Mouse (Mus musculus) ZHBTc4 (cell line): ENCODE measurements around the gene Scgb1c1.
A peak's percentile ranks its signal among the peaks of the same experiment; 100 is the strongest.
"Not testable (repeated sequence)": the region's sequence is repeated elsewhere in the genome, so short reads cannot be mapped to it uniquely, and the experiment has no call there.

ENCODE experiments used
- DNase-seq: peaks from one replicate; pipeline ENCODE4 v3.0.0-alpha.2; 2011; ENCODE audit warnings: low read depth, low spot score

Scgb1c1 gene

DNA sequence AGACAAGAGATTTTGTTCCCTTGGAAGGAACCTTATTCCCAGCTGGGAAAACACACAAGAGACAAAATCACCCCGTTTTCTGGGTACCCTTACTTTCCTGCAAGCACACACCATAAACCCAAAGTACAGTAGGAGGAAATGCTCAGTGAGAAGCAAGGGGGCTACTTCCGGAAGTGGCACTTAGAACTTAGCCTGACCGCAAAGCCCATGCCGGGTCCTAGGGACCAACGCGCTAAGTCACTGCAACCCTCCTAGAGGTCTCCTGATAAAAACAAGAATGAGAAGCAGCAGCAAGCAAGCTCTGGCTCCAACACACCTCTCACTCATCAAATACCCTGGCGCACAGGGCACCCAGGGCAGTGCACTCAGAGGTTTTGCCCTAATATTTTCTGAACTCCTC lies 34.0 kb downstream of the Scgb1c1 start:
- no peak for DNase-seq

DNA sequence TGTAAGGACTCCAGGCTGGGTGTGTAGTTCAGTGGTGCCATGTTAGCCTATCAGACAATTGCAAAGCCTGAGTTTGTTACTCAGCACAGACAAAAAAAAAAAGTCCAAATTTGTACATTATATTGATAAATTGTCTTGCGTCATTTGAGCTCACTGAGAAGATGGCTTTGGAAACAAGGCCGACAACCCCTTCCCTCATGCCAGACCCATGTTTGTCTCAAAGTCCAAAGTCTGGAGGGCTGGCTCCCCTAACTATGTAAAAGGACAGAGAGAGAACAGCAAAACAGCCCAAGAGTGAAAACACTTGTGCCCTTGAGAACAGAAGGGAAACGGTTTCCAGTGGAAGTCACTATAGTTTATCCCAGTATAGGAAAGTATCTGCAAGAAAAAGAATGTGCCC lies 35.1 kb downstream of the Scgb1c1 start:
- DNase-seq, result no peak

DNA sequence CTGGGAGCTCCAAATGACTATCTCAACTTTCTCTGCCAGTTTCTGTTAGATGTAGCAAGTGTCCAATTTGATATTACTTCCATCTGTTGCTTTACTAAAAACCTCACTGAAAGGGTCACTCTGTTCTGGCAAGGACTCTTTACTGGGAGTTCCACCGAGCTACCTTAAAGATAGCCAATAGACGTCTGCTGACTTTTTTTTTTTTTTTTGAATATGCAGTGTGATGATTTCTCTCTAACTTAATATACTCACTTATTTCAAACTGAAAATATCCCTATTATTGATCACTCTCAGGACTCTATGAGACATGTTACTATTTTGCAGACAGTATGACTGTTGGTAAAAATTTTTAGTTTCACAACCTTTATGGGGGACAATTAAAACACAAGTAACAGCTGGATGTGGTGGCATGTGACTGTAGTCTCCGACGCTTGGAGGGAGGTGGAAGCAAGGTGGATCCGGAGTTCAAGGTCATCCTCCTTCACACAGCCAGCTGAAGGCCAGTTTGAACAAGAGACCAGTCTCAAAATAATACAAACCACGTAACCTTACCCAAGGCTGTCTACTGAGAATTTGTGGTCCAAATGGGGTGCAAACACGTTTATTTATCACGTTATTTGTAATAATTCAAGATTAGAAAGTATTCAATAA lies 35.6 kb downstream of the Scgb1c1 start:
- DNase-seq, result peak; percentile 66

DNA sequence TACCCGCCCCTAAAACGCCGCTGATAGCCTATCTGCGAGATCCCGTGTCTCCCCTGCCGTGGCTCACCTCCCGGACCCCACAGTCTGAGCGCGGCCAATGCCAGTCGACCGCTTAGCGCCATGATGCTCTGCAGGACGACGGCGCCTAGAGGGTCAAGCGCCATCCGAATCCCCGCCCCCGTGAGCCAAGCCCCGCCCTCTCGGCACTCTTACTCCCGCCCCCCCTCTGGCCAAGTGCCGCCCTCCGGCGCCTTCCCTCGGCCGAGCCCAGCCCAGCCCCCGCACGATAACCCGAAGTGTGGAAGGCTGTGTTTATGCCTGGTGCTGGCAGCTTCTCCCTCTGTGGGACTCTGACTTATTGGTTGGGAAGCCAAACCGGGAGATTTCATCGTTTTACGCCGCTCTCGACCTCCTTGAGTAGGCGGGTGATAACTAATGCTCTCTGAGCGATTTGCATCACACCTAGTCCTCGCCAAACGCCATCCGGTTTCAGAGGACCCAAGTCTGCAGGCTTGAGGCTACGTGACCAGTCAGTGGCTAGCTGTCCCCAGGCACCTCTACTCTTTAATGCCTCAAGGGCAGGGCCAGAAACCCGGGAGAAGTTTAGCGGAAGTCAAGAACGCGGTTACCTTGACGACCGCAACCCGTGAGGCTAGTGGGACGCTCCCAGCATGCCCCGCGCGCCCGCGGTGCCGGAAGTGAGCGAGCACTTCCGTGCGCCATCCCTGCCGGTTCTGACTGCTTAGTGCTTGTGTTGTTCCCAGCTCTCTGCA lies 36.5 kb downstream of the Scgb1c1 start, which contains the start of the genes Psmd13 and Sirt3:
TSS of gene Psmd13 (plus strand) at position 273 of the 773 bp plus-strand sequence.
TSS of gene Sirt3 (minus strand) at position 614 of the 773 bp plus-strand sequence.
- peak; percentile 98 for DNase-seq

DNA sequence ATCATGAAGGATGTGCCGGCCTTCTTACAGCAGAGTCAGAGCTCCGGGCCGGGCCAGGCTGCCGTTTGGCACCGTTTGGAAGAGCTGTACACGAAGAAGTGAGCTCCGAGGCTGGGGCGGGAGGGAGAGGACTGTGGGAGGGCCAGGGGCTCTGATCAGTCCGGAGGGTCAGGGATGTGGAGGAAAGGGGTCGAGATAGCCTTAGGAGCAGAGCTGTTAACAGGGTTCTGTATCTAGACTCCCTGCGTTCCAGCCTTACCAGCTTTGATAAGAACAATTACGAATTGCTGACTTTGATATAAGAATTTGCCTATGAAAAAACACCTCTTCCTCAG lies 37.1 kb downstream of the Scgb1c1 start:
- DNase-seq, result no peak

DNA sequence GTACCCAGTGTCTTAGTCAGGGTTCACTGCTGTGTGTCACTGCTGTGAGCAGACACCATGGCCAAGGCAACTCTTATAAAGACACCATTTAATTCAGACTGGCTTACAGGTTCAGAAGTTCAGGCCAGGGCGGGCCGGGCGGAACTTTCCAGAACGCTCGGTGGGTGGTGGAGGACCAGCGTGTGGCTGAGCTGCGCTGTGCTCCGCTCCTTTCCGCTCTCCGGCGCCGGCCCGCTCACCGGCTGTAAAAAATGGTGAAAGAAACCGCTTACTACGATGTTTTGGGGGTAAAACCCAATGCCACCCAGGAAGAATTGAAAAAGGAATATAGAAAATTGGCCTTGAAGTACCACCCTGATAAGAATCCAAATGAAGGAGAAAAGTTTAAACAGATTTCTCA lies 45.3 kb downstream of the Scgb1c1 start:
- not testable (repeated sequence) for DNase-seq

DNA sequence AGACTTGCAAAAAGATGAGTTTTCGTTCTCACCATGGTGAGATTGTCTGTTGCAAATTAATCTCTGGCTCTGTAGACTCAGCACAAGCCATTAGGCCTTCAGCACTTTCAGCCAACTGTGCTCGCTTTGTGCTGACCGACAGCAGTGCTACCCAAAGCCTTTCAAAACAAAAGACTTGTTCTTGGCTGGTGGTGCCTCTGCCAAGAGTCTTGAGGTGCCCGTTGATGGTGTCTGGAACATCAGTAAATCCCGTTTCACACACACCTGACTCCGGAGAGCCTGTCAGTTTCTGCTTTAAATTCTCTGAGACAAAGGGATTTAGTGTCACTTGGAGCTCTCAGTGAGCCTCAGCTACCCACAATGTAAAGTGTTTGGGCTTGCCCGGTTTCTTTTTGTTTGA lies 48.7 kb downstream of the Scgb1c1 start:
- no peak for DNase-seq

DNA sequence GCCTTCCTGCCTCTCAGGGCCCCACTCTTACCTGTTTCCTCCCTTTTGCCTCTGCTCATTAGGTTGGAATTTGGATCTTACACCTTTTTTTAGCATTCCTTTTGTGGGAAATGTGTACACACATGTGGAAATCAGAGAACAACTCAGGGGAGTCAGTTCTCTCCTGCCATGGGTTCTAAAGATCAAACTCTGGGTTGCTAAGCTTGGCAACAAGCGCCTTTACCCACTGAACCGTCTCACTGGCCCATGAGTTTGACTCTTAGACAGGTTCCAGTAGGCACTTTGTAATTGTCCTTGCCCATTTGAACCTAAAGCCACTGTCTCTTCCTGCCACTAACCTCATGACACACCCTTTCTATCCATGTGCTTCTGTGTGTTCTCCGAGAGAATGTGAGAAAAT lies 49.3 kb downstream of the Scgb1c1 start:
- DNase-seq, result no peak
